Mouse (Mus musculus): ENCODE results near the gene Kalrn.
"Not testable (repeated sequence)": the region's sequence is repeated elsewhere in the genome, so short reads cannot be mapped to it uniquely, and the experiment has no call there.

Kalrn gene

GRCm38 (mm10) chr16:34114665-34115064 lies 458.7 kb downstream of the Kalrn start:
- peak; percentile 34 to 71 for DNase-seq (ENCODE audit: low spot score in 2 of 2)

- no peak for DNase-seq (ENCODE audit: low spot score in 2 of 2)
Measured at GRCm38 (mm10) chr16:34113150-34113549, 460.2 kb downstream of the Kalrn start.

- no peak for DNase-seq (ENCODE audit: low spot score in 2 of 2)
Measured at GRCm38 (mm10) chr16:34112490-34112889, 460.8 kb downstream of the Kalrn start.

- DNase-seq (ENCODE audit: low spot score in 2 of 2), result peak in 1 of 2 experiments; percentile 29
Measured at GRCm38 (mm10) chr16:34110840-34111625, 462.3 kb downstream of the Kalrn start.

GRCm38 (mm10) chr16:34104427-34104826 lies 468.9 kb downstream of the Kalrn start:
- DNase-seq (ENCODE audit: low spot score in 2 of 2), result no peak

GRCm38 (mm10) chr16:34102742-34103141 lies 470.6 kb downstream of the Kalrn start:
- no peak for DNase-seq (ENCODE audit: low spot score in 2 of 2)

GRCm38 (mm10) chr16:34099795-34100194 lies 473.5 kb downstream of the Kalrn start:
- no peak for DNase-seq (ENCODE audit: low spot score in 2 of 2)

- peak; percentile 42 to 66 for DNase-seq (ENCODE audit: low spot score in 2 of 2)
Measured at GRCm38 (mm10) chr16:34095548-34096141, 477.7 kb downstream of the Kalrn start.

GRCm38 (mm10) chr16:34095093-34095465 lies 478.3 kb downstream of the Kalrn start:
- DNase-seq (ENCODE audit: low spot score in 2 of 2), result no peak

GRCm38 (mm10) chr16:34094446-34095092 lies 478.8 kb downstream of the Kalrn start:
- DNase-seq (ENCODE audit: low spot score in 2 of 2), result peak in 1 of 2 experiments; percentile 28

GRCm38 (mm10) chr16:34093734-34094445 lies 479.4 kb downstream of the Kalrn start:
- DNase-seq (ENCODE audit: low spot score in 2 of 2), result no peak

GRCm38 (mm10) chr16:34089528-34090095 lies 483.7 kb downstream of the Kalrn start:
- no peak for DNase-seq (ENCODE audit: low spot score in 2 of 2)

- no peak for DNase-seq (ENCODE audit: low spot score in 2 of 2)
Measured at GRCm38 (mm10) chr16:34089022-34089421, 484.3 kb downstream of the Kalrn start.

GRCm38 (mm10) chr16:34088331-34088730 lies 485.0 kb downstream of the Kalrn start:
- DNase-seq (ENCODE audit: low spot score in 2 of 2), result no peak

GRCm38 (mm10) chr16:34084135-34084920 lies 489.0 kb downstream of the Kalrn start:
- DNase-seq (ENCODE audit: low spot score in 2 of 2), result no peak

GRCm38 (mm10) chr16:34082494-34083469 lies 490.6 kb downstream of the Kalrn start:
- DNase-seq (ENCODE audit: low spot score in 2 of 2), result no peak

GRCm38 (mm10) chr16:34081683-34082438 lies 491.5 kb downstream of the Kalrn start:
- no peak for DNase-seq (ENCODE audit: low spot score in 2 of 2)

GRCm38 (mm10) chr16:34081314-34081682 lies 492.0 kb downstream of the Kalrn start:
- not testable (repeated sequence) for DNase-seq (ENCODE audit: low spot score in 2 of 2)

GRCm38 (mm10) chr16:34080818-34081217 lies 492.5 kb downstream of the Kalrn start:
- DNase-seq (ENCODE audit: low spot score in 2 of 2), result no peak
